In the genomic region with DNA sequence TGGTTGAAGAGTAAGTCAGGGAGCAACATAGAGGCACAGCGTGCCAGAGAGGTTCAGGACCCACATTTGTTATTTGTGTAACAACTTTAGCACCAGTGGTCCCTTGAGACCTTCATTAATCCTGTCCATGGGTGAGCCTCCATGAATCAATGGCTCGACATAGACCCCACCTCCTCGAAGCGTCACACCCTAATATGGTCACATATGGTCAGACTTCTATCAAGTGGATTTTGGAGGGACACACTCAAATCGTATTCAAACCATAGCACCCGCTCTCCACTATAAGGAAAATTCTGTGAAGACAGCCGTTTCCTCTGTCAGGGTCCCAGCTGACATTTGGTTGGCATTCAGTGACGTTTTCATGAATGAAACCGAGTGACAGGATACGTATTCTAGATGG, we compare ENCODE assay signal across 28 mouse cellular contexts. TPM values are rescaled to one million over a fixed set of nuclear protein-coding genes. Genes with fewer than 3 reads are reported as not detected.
"Had no signal": no experiment of that assay in that cellular context is flagged by ENCODE, and none has a peak within 500 bp of the region (broad histone marks: within the 10 kb centered on the region; RNA-seq: fewer than 3 reads in every experiment).

No protein-coding gene starts in this region.

- H3K9ac ChIP-seq: limb, embryonic 12.5 days; limb, embryonic 13.5 days; limb, embryonic 15.5 days; liver, embryonic 12.5 days; liver, embryonic 13.5 days; liver, embryonic 14.5 days; liver, embryonic 15.5 days; liver, postnatal 0 days; lung, embryonic 14.5 days; lung, embryonic 15.5 days; midbrain, embryonic 12.5 days; midbrain, embryonic 13.5 days; midbrain, embryonic 15.5 days had no signal

- H3K4me2 ChIP-seq: limb, embryonic 15.5 days; midbrain, embryonic 12.5 days; midbrain, embryonic 13.5 days; midbrain, embryonic 15.5 days had no signal

- H3K36me3 ChIP-seq: limb, embryonic 10.5 days; limb, embryonic 12.5 days; limb, embryonic 13.5 days; limb, embryonic 15.5 days; liver, embryonic 12.5 days; liver, embryonic 13.5 days; liver, embryonic 15.5 days; lung, embryonic 15.5 days; midbrain, embryonic 10.5 days; midbrain, embryonic 12.5 days; midbrain, embryonic 13.5 days; midbrain, embryonic 15.5 days had no signal

- H3K4me3 ChIP-seq: left cerebral cortex, adult 2 months; limb, embryonic 10.5 days; limb, embryonic 12.5 days; limb, embryonic 13.5 days; limb, embryonic 15.5 days; liver, embryonic 12.5 days; liver, embryonic 15.5 days; megakaryocyte, embryonic 14.5 days; midbrain, embryonic 10.5 days; midbrain, embryonic 12.5 days; midbrain, embryonic 13.5 days; midbrain, embryonic 15.5 days had no signal

- DNase-seq: left cerebral cortex, postnatal 4 days; liver; liver, embryonic 13.5 days; liver, postnatal 0 days; lung, adult 18-20 months; lung, adult 2 months; lung, postnatal 10 days; lung, postnatal 14 days; lung, postnatal 36 days; lung, postnatal 4 days had no signal

- H3K9me3 ChIP-seq: limb, embryonic 10.5 days; limb, embryonic 12.5 days; limb, embryonic 13.5 days; limb, embryonic 15.5 days; liver, embryonic 12.5 days; liver, embryonic 13.5 days; liver, embryonic 15.5 days; lung, embryonic 15.5 days; midbrain, embryonic 10.5 days; midbrain, embryonic 13.5 days; midbrain, embryonic 15.5 days had no signal

- H3K27ac ChIP-seq: left cerebral cortex, adult 2 months; limb, embryonic 10.5 days; limb, embryonic 12.5 days; limb, embryonic 13.5 days; limb, embryonic 15.5 days; liver, embryonic 12.5 days; liver, embryonic 13.5 days; liver, embryonic 14.5 days; liver, embryonic 15.5 days; lung, embryonic 15.5 days; macrophage; midbrain, embryonic 10.5 days; midbrain, embryonic 12.5 days; midbrain, embryonic 13.5 days; midbrain, embryonic 15.5 days had no signal

- ATAC-seq: liver, embryonic 12.5 days; liver, postnatal 0 days; lung, postnatal 0 days; midbrain, embryonic 13.5 days; midbrain, embryonic 15.5 days; midbrain, embryonic 16.5 days had no signal

RNA-seq across cellular contexts. Expression of a gene that starts 2.2 kb away (rescaled TPM):
- polyA plus RNA-seq: macrophage had no signal
